Mouse (Mus musculus) forebrain, embryonic 15.5 days (tissue): ENCODE results near the gene Rrnad1. TPM values are rescaled to one million over a fixed set of nuclear protein-coding genes. Genes with fewer than 3 reads are reported as not detected.
"Not testable (repeated sequence)": the region's sequence is repeated elsewhere in the genome, so short reads cannot be mapped to it uniquely, and the experiment has no call there.

ENCODE experiments used
- ATAC-seq: fragments of 200-750 bp; cut with Nextera tagmentation; replicated peaks from 2 replicates; pipeline ENCODE4 v1.8.0; 2017; ENCODE audit warnings: mild to moderate bottlenecking, moderate TSS enrichment, moderate library complexity
- H3K27ac ChIP-seq: fragments of 300-500 bp; sonication (generic); replicated peaks from 2 replicates; pipeline ENCODE4 v1.5.1; 2015; ENCODE audit warnings: mild to moderate bottlenecking, inconsistent platforms
- H3K27me3 ChIP-seq: fragments of 300-500 bp; sonication (generic); 2 replicates; pipeline ENCODE4 v1.6.1; 2015; ENCODE audit warnings: inconsistent platforms
- H3K36me3 ChIP-seq: fragments of 300-500 bp; sonication (generic); 2 replicates; pipeline ENCODE4 v1.6.1; 2015; ENCODE audit warnings: mild to moderate bottlenecking, inconsistent platforms
- H3K4me1 ChIP-seq: fragments of 300-500 bp; sonication (generic); 2 replicates; pipeline ENCODE4 v1.6.1; 2015; ENCODE audit warnings: inconsistent platforms
- H3K4me2 ChIP-seq: fragments of 300-500 bp; sonication (generic); replicated peaks from 2 replicates; pipeline ENCODE4 v1.6.1; 2015; ENCODE audit warnings: mild to moderate bottlenecking, inconsistent platforms
- H3K4me3 ChIP-seq: fragments of 300-500 bp; sonication (generic); 2 replicates; pipeline ENCODE4 v1.5.1; 2015; ENCODE audit warnings: mild to moderate bottlenecking, inconsistent platforms
- H3K9ac ChIP-seq: fragments of 300-500 bp; sonication (generic); replicated peaks from 2 replicates; pipeline ENCODE4 v1.6.1; 2015; ENCODE audit warnings: mild to moderate bottlenecking, inconsistent platforms
- H3K9me3 ChIP-seq: fragments of 300-500 bp; sonication (generic); 2 replicates; pipeline ENCODE4 v1.6.1; 2016; ENCODE audit warnings: inconsistent platforms
- WGBS: fragments of 180-500 bp; shearing (Covaris S2); methylation state at CpG from one replicate; pipeline ENCODE4 v1.1.7; 2015; ENCODE audit warnings: mixed read lengths; 5-methylcytosine and 5-hydroxymethylcytosine counted together
- polyA plus RNA-seq: library from polyadenylated mRNA; unstranded; fragments of >200 nt; fragmentation: Nextera tagmentation; extraction: Ambion mirVana; gene quantifications from 2 replicates; pipeline ENCODE4 v1.2.1, GENCODE M21; 2015

Gene Rrnad1
- polyA plus RNA-seq, 1 experiment from 2014 or later: 20.1 TPM

DNA sequence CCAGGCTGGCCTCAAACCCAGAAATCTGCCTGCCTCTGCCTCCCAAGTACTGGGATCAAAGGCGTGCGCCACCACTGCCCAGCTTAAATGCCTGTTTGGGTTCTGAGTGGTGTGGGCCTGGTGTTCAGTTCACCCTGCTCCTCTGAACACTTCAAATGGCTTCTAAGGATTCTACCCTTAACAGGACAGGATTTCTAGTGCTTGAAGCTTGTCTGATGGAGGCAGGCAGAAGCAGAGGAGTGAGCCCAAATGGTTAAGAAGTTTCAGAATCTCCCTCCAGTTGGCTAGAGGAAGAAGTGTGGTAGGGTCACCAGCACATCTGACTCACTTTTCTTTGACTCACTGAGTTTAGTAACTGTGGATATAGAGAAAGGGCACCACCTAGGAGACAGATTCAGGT is 21.1 kb downstream of the Rrnad1 start:
- 95% methylated on average over 2 of the region's 2 CpGs for WGBS
- Histone ChIP-seq H3K27ac (0 out of 2 replicates have a peak overlapping the region, but pooled peaks have one; percentile 67), H3K36me3 (peaks cover 12% of the 10 kb centered on the region), H3K4me1 (peaks cover 42% of the 10 kb centered on the region), H3K9me3 (no peaks in the 10 kb centered on the region), H3K27me3 (no peaks in the 10 kb centered on the region), H3K9ac (no peak overlapping the region), H3K4me3 (no peak overlapping the region), H3K4me2 (no peak overlapping the region)
- no peak for ATAC-seq

DNA sequence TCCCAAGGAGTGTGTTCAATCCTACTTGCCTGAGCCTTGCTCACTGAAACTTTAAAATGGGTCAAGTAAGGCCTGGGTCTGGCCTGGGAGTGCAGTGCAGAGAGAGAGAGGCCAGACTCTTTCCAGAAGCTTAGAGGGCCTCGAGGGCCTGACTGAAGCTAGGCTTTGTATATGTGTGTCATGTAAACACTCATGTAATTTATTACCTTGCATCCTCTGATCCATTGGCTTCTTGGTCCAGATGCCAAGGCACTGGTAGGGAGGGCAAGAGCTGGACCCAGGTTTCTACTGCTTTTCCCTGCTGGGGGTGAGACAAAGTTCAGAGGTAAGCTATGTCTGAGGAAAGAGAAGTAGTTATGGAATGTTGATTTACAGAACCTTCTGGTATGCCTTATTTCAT is 22.6 kb downstream of the Rrnad1 start:
- H3K4me3 ChIP-seq: peak overlapping the region; percentile 99
- peaks cover 42% of the 10 kb centered on the region for H3K4me1 ChIP-seq
- ATAC-seq: no peak
- peak overlapping the region; percentile 89 for H3K4me2 ChIP-seq
- H3K9me3 ChIP-seq: no peaks in the 10 kb centered on the region
- no peaks in the 10 kb centered on the region for H3K27me3 ChIP-seq
- H3K27ac ChIP-seq: peak overlapping the region; percentile 97; the same call in 1 of the 2 replicates
- no peaks in the 10 kb centered on the region for H3K36me3 ChIP-seq
- H3K9ac ChIP-seq: peak overlapping the region; percentile 96
- 10% methylated on average over 1 of the region's 1 CpGs for WGBS

DNA sequence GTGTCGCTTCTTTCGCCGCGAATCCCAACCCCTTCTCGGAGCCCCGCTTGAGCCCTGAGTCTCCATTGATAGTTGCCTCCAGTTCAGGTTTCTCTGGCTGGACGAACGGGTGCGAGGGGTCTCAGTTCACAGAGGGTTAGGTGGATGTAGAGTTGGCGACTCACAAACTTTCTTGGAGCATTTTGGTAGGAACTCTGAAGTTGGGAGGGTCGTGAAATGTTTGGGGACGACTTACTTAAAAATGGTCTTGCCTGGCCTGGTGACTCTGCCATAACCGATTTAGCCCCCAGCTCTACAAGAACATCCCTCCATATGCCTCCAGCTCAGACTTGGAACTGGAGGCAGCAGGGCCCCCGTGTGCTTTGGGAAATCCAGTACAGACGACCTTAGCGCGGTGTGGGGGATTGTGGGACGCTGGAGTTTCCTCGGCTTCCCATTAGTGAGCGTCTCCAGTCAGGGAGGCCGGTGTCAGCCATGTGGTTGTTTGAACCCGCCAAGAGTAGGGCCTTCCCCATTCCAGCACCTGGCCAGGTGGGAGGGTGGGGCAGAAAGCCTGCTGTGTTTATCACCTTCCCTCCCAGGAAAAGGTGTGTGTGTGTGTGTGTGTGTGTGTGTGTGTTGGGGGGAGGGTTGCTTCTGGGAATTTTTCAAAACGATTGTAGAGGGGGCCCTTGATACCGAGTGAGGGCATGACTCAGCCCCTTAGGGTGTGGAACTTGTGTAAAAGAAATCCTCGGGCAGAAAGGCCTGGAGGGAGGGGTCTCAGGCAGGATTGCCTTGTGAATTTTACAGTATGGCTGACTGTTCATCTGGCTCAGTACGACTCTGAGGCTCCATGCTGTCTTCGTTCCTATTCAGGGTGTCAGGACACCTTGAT is 23.3 kb downstream of the Rrnad1 start:
- Histone ChIP-seq H3K4me2 (peak overlapping the region; percentile 89), H3K4me3 (peak overlapping the region; percentile 99), H3K9me3 (no peaks in the 10 kb centered on the region), H3K27ac (peak overlapping the region; percentile 97), H3K27me3 (no peaks in the 10 kb centered on the region), H3K36me3 (no peaks in the 10 kb centered on the region), H3K4me1 (peaks cover 42% of the 10 kb centered on the region), H3K9ac (peak overlapping the region; percentile 96)
- 0% methylated on average over 27 of the region's 27 CpGs for WGBS
- ATAC-seq: no peak

DNA sequence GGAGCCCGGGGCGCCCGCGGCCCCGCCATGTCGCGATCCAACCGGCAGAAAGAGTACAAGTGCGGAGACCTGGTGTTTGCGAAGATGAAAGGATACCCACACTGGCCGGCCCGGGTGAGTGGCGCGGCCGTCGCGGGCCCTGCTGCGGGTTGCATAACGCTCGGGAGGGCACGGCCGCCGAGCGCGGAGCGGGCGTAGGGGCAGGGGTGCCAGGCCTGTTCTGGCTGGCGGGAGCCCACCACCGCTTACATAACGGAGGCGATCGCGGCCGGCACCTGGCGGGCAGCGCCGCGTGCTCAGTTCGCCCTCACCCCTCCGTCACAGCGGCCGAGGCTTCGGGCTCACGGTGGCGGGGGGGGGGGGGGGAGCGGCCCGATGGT is 23.9 kb downstream of the Rrnad1 start:
- under 1% methylated on average over 27 of the region's 47 CpGs for WGBS
- ATAC-seq: peak; percentile 42; the same call in 1 of the 2 replicates

DNA sequence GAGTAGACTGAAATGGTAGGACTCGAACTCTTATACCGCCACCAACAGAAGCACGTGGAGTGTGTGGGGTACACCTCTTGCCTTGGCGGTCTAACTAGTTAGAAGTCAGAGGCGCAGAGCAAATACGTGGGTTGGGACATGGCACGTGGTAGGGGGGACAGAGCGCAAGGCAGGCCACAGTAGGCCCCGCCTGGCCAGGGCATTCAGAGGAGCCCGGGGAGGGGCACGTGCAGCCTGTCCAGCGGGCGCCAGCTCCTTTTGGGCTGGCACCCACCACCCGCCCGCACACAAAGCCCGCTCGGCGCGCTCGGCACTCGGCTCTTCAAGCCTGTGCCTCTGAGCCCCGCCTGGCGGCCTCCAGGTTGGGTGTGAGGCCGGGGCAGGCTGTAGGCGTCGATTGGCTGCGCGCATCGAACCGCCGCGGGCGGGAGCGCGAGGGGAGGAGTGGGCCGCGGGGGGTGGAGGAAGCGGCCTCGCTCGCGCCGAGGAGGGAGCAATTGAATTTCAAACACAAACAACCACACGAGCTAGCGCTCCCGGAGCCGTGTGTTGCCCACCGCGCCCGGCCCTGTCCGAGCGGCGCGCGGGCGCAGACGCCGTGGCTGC is 24.5 kb downstream of the Rrnad1 start, which contains the start of gene Hdgf:
TSS of gene Hdgf (plus strand) at position 442 of the 606 bp plus-strand sequence.
- WGBS: under 1% methylated on average over 57 of the region's 57 CpGs
- Histone ChIP-seq H3K4me1 (peaks cover 39% of the 10 kb centered on the region), H3K36me3 (no peaks in the 10 kb centered on the region), H3K4me3 (peak within 1 kb of the TSS; percentile 99), H3K27me3 (no peaks in the 10 kb centered on the region), H3K4me2 (peak within 1 kb of the TSS; percentile 89), H3K9ac (peak within 1 kb of the TSS; percentile 96), H3K27ac (peak within 1 kb of the TSS; percentile 97), H3K9me3 (no peaks in the 10 kb centered on the region)
- ATAC-seq: peak; percentile 97

More for the DNA sequence above, 23.9 kb downstream of the Rrnad1 start:
- Histone ChIP-seq H3K9ac (peak overlapping the region; percentile 96), H3K27me3 (no peaks in the 10 kb centered on the region), H3K4me2 (peak overlapping the region; percentile 89), H3K4me1 (peaks cover 42% of the 10 kb centered on the region), H3K27ac (peak overlapping the region; percentile 97), H3K9me3 (no peaks in the 10 kb centered on the region), H3K4me3 (peak overlapping the region; percentile 99), H3K36me3 (no peaks in the 10 kb centered on the region)

DNA sequence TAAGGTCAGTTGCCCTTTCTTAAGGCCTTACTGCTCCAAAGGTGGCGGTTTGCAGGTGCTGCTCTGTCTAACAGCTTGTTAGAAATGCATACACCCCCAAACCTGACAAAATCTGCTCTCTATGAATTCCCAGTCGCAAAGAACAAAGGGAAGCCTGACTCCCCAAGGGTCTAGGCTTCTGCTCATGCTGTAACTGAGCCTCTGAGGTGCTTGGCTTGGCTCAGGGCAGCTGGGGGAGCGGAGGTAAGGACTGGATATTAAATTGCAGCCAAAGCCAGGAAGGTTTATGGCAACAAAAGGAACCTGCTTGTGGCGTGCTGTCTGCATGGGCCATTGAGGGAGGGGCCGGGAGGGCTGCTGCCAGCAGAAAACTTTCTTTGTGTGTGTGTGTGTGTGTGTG is 26.7 kb downstream of the Rrnad1 start:
- H3K27ac ChIP-seq: no peak overlapping the region
- no peak overlapping the region for H3K4me2 ChIP-seq
- WGBS: 51% methylated on average over 5 of the region's 5 CpGs
- no peak for ATAC-seq
- no peaks in the 10 kb centered on the region for H3K36me3 ChIP-seq
- H3K4me1 ChIP-seq: peaks cover 19% of the 10 kb centered on the region
- H3K9ac ChIP-seq: no peak overlapping the region
- no peaks in the 10 kb centered on the region for H3K27me3 ChIP-seq
- H3K9me3 ChIP-seq: no peaks in the 10 kb centered on the region
- H3K4me3 ChIP-seq: no peak overlapping the region

DNA sequence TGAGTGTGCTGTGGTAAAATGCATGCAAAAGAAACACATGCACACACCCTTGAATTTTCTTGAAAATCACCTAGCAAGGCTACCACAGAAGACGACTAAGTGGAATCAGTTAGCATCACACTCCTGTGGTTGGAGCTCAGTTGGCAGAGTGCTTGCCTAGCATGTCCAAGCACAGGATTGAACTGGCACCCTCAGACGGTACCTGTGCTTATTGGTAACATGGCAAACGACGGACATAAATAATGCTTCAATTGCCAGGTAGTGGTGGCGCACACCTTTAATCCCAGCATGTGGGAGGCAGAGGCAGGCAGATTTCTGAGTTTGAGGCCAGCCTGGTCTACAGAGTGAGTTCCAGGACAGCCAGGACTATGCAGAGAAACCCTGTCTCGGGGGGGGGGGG is 28.6 kb downstream of the Rrnad1 start:
- H3K27me3 ChIP-seq: not testable (repeated sequence)
- 91% methylated on average over 5 of the region's 6 CpGs for WGBS

DNA sequence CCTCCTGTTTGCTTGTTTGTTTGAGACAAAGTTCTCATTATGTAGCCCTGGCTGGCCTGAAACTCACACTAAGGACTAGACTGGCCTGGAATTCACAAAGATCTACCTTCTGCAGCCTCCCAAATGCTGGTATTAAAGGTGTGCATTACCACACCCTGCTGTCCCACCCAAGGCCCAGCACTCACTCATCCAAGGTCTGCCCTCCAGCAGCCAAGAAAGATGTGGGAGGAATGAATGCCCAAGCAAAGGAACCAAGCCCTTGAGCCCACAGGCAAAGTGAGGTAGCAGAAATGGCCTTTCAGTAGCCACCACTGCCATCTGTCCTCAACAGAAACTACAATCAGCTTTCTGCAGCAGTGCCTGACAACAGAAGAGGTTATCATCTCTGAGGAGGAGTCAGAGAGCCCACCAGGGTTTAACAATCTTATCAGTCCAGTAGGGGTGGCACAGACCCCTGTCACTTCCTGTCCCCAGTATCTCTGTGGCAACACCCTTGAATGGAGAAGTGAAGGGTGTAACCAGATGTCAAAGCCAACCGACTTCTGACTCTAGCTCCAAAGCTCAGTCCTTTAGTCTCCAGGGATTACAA is 29.4 kb downstream of the Rrnad1 start:
- no peak overlapping the region for H3K27ac ChIP-seq
- H3K27me3 ChIP-seq: no peaks in the 10 kb centered on the region
- H3K36me3 ChIP-seq: no peaks in the 10 kb centered on the region
- WGBS: 78% methylated on average over 1 of the region's 1 CpGs
- no peak overlapping the region for H3K4me2 ChIP-seq
- no peak for ATAC-seq
- no peaks in the 10 kb centered on the region for H3K4me1 ChIP-seq
- no peak overlapping the region for H3K9ac ChIP-seq
- H3K4me3 ChIP-seq: no peak overlapping the region
- H3K9me3 ChIP-seq: no peaks in the 10 kb centered on the region

More for the DNA sequence above, 28.6 kb downstream of the Rrnad1 start:
- H3K9me3 ChIP-seq, ATAC-seq, H3K9ac ChIP-seq, H3K4me1 ChIP-seq, H3K4me2 ChIP-seq, H3K4me3 ChIP-seq, H3K27ac ChIP-seq, H3K36me3 ChIP-seq: not testable (repeated sequence)

DNA sequence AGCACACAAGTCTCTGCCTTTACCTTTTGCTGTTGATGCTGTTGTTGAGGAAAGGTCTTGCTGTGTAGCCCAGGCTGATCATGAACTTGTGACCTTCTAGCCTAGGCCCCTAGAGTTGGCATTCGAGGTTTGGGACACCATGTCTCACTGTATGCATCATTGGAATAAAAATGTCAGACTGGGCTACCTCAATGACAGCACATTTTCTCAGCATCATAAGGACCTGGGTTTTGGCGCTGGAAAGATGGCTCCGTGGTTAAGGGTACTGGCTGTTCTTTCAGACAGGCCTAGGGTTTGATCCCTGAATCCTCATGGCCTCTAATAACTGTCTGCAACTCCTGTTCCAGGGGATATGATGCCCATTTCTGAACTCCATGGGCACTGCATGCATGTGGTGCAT is 30.7 kb downstream of the Rrnad1 start:
- no peaks in the 10 kb centered on the region for H3K9me3 ChIP-seq
- no peak overlapping the region for H3K27ac ChIP-seq
- no peak overlapping the region for H3K4me2 ChIP-seq
- H3K36me3 ChIP-seq: no peaks in the 10 kb centered on the region
- H3K27me3 ChIP-seq: no peaks in the 10 kb centered on the region
- WGBS: 85% methylated on average over 3 of the region's 3 CpGs
- no peak overlapping the region for H3K9ac ChIP-seq
- no peak overlapping the region for H3K4me3 ChIP-seq
- ATAC-seq: no peak
- H3K4me1 ChIP-seq: no peaks in the 10 kb centered on the region

DNA sequence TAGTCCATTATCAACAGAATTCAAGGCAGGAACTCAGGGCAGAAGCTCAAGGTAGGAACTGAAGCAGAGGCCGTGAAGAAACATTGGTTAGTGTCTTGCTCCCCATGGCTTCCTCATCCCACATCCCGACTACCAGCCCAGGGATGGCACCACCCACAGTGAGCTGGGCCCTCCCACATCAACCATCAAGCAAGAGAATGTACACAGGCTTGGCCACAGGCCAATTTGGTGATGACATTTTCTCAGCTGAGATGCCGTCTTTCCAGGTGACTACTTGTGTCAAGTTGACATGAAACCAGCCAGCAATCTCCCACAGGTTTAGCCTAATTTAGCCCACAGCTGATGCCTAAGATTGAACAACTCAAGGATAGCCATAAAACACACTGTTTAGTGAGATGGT is 31.3 kb downstream of the Rrnad1 start:
- ATAC-seq: no peak
- Histone ChIP-seq H3K9me3 (no peaks in the 10 kb centered on the region), H3K4me1 (no peaks in the 10 kb centered on the region), H3K9ac (no peak overlapping the region), H3K4me3 (no peak overlapping the region), H3K27ac (no peak overlapping the region), H3K27me3 (no peaks in the 10 kb centered on the region), H3K4me2 (no peak overlapping the region), H3K36me3 (no peaks in the 10 kb centered on the region)
- WGBS: 65% methylated on average over 3 of the region's 3 CpGs

DNA sequence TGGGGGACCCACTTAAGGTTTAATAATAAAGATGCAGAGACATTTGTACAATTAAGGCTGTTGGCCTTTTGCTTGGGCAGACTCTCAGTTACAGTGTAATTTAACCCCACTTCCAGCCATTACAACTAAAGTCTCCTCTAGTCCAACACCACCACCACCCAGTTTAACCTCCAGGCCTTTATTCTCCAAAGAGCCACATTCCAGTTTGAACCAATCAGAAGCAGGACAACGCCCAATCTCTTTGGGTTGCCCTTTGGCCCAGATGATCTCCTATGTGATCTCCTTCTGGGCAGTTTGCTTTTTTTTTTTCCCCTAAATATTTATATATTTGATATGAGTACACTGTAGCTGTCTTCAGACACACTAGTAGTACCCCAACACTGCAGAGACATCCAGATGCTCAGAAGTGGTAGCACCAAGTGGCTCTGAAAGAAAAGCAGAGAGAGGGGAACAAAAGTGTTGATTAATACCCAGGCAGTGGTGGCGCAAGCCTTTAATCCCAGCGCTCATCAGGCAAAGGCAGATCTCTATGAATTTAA is 37.1 kb downstream of the Rrnad1 start:
- no peak for ATAC-seq
- Histone ChIP-seq H3K27me3 (no peaks in the 10 kb centered on the region), H3K36me3 (no peaks in the 10 kb centered on the region), H3K4me2 (no peak overlapping the region), H3K9ac (no peak overlapping the region), H3K27ac (no peak overlapping the region), H3K4me3 (no peak overlapping the region), H3K9me3 (no peaks in the 10 kb centered on the region), H3K4me1 (no peaks in the 10 kb centered on the region)
- WGBS: 66% methylated on average over 3 of the region's 3 CpGs

DNA sequence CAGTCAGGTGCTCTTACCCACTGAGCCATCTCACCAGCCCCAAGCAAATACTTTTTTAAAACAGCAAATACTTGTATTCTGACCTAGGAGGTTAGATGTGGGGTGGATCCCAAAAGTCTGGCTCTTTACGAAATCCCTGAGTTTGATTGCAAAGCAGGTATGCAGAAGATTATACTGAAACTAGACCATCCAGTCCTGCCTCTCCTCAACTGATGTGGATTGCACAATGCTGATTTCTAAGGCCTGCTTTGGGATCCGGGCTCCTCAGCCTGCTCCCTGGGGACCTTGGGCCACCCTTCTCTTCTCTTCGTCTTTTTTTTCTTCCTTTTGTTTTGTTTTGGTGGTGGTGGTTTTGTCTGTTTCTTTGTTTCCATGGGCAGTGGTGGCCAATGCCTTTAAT is 39.0 kb downstream of the Rrnad1 start:
- Histone ChIP-seq H3K27me3 (no peaks in the 10 kb centered on the region), H3K36me3 (no peaks in the 10 kb centered on the region), H3K4me1 (no peaks in the 10 kb centered on the region), H3K9ac (no peak overlapping the region), H3K27ac (no peak overlapping the region), H3K4me2 (no peak overlapping the region), H3K4me3 (no peak overlapping the region), H3K9me3 (no peaks in the 10 kb centered on the region)
- 39% methylated on average over 3 of the region's 3 CpGs for WGBS
- ATAC-seq: no peak
